Mouse (Mus musculus) kidney, postnatal 0 days (tissue): ENCODE measurements around the gene Lefty1. TPM values are rescaled to one million over a fixed set of nuclear protein-coding genes. Genes with fewer than 3 reads are reported as not detected.

Experiments used
- ATAC-seq: fragments of 200-750 bp; cut with Nextera tagmentation; replicated peaks from 2 replicates; pipeline ENCODE4 v1.8.0; 2017; ENCODE audit warnings: low read depth, moderate number of reproducible peaks, moderate TSS enrichment, moderate library complexity; ENCODE audit not compliant: low FRiP score
- DNase-seq: peaks from one replicate; pipeline ENCODE4 v3.0.0-alpha.2; 2016; ENCODE audit warnings: low spot score
- H3K27ac ChIP-seq: fragments of 300-500 bp; sonication (generic); 2 replicates; pipeline ENCODE4 v1.5.1; 2014; ENCODE audit warnings: mild to moderate bottlenecking
- H3K27me3 ChIP-seq: fragments of 300-500 bp; sonication (generic); 2 replicates; pipeline ENCODE4 v1.6.1; 2014; ENCODE audit warnings: low read length, mixed read lengths; ENCODE audit not compliant: insufficient read depth
- H3K36me3 ChIP-seq: fragments of 300-500 bp; sonication (generic); 2 replicates; pipeline ENCODE4 v1.6.1; 2014; ENCODE audit warnings: low read length, mixed read lengths; ENCODE audit not compliant: insufficient read depth
- H3K4me1 ChIP-seq: fragments of 300-500 bp; sonication (generic); replicated peaks from 2 replicates; pipeline ENCODE4 v1.6.1; 2014; ENCODE audit warnings: antibody characterized with exemption, low read length, mixed read lengths; ENCODE audit not compliant: insufficient read depth
- H3K4me2 ChIP-seq: fragments of 300-500 bp; sonication (generic); 2 replicates; pipeline ENCODE4 v1.6.1; 2014; ENCODE audit warnings: mild to moderate bottlenecking, low read length, moderate library complexity, mixed read lengths
- H3K4me3 ChIP-seq: fragments of 300-500 bp; sonication (generic); replicated peaks from 2 replicates; pipeline ENCODE4 v1.5.1; 2014; ENCODE audit warnings: low read depth, low read length
- H3K9ac ChIP-seq: fragments of 300-500 bp; sonication (generic); 2 replicates; pipeline ENCODE4 v1.6.1; 2014; ENCODE audit warnings: low read depth, low read length
- H3K9me3 ChIP-seq: fragments of 300-500 bp; sonication (generic); replicated peaks from 2 replicates; pipeline ENCODE4 v1.6.1; 2016; ENCODE audit warnings: low read length, inconsistent platforms, mixed read lengths
- CTCF ChIP-seq: IDR thresholded peaks from 2 replicates; pipeline ENCODE4 v1.5.1; 2016; ENCODE audit warnings: antibody characterized with exemption, low read depth, mild to moderate bottlenecking, moderate library complexity
- WGBS: fragments of 180-500 bp; shearing (Covaris S2); extraction: QIAGEN DNeasy Blood & Tissue Kit; methylation state at CpG from one replicate; pipeline ENCODE4 v1.1.7; 2014; 5-methylcytosine and 5-hydroxymethylcytosine counted together
- polyA plus RNA-seq: library from polyadenylated mRNA; unstranded; fragments of >200 nt; fragmentation: Nextera tagmentation; extraction: Ambion mirVana; gene quantifications from 2 replicates; pipeline ENCODE4 v1.2.1, GENCODE M21; 2015

Lefty1 gene
- polyA plus RNA-seq, 1 experiment from 2014 or later = 1.5 TPM

GRCm38 (mm10) chr1:180941726-180942125, 6.9 kb downstream of the Lefty1 start:
- Histone ChIP-seq H3K9ac (peak overlapping the region; percentile 84), H3K4me3 (peak overlapping the region; percentile 97), H3K4me1 (peaks cover 19% of the 10 kb centered on the region; the same call in 1 of the 2 replicates), H3K4me2 (peak overlapping the region; percentile 95), H3K9me3 (no peaks in the 10 kb centered on the region), H3K27ac (peak overlapping the region; percentile 84), H3K36me3 (no peaks in the 10 kb centered on the region), H3K27me3 (no peaks in the 10 kb centered on the region)
- WGBS = 6% methylated on average over 18 of the region's 18 CpGs
- ATAC-seq (peak; percentile 3; the same call in 1 of the 2 replicates), DNase-seq (no peak)
- TF ChIP-seq CTCF = no peak

GRCm38 (mm10) chr1:180942166-180943031, 7.6 kb downstream of the Lefty1 start, which contains the start of gene Tmem63a:
TSS of gene Tmem63a (plus strand) at chr1:180942344.
- peaks cover 19% of the 10 kb centered on the region; the same call in 1 of the 2 replicates for H3K4me1 ChIP-seq
- peak within 1 kb of the TSS; percentile 84 for H3K27ac ChIP-seq
- WGBS = under 1% methylated on average over 73 of the region's 73 CpGs
- no peaks in the 10 kb centered on the region for H3K36me3 ChIP-seq
- H3K4me3 ChIP-seq = peak within 1 kb of the TSS; percentile 97
- no peak for TF ChIP-seq CTCF
- ATAC-seq (peak; percentile 68), DNase-seq (peak; percentile 88)
- H3K9ac ChIP-seq = peak within 1 kb of the TSS; percentile 84
- no peaks in the 10 kb centered on the region for H3K9me3 ChIP-seq
- no peaks in the 10 kb centered on the region for H3K27me3 ChIP-seq
- peak within 1 kb of the TSS; percentile 95 for H3K4me2 ChIP-seq

GRCm38 (mm10) chr1:180943032-180943644, 8.3 kb downstream of the Lefty1 start:
- 64% methylated on average over 11 of the region's 11 CpGs for WGBS
- peaks cover 19% of the 10 kb centered on the region; the same call in 1 of the 2 replicates for H3K4me1 ChIP-seq

DNA sequence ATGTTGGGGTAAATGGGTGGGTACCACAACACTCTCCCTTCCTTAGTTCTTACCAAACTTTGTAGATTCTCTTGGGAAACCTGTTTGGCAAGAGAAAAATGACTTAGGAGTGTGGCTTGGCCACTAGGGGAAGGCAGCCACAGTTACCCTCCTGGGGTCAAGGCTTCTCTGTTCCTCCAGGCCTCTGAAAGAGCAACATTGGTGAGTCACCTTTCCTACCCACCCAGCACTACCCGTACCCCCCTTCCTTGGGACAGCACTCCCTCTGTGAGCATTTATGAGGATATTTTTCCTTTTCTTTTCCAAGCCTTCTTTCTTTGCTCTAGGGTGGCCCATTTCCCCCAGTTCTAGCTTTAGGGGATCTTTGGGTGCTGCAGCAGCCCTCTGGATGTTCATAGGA, 9.1 kb downstream of the Lefty1 start:
- H3K4me2 ChIP-seq = no peak overlapping the region
- H3K9ac ChIP-seq = no peak overlapping the region
- H3K4me3 ChIP-seq = no peak overlapping the region
- peak; percentile 33 for TF ChIP-seq CTCF
- no peak for ATAC-seq
- no peaks in the 10 kb centered on the region for H3K27me3 ChIP-seq
- DNase-seq = no peak
- 0 out of 2 replicates have a peak, but pooled peaks cover 5% of the 10 kb centered on the region for H3K36me3 ChIP-seq
- peaks cover 19% of the 10 kb centered on the region; the same call in 1 of the 2 replicates for H3K4me1 ChIP-seq
- WGBS = 63% methylated on average over 1 of the region's 1 CpGs
- no peaks in the 10 kb centered on the region for H3K9me3 ChIP-seq
- H3K27ac ChIP-seq = no peak overlapping the region

More at GRCm38 (mm10) chr1:180943032-180943644, 8.3 kb downstream of the Lefty1 start:
- no peak for TF ChIP-seq CTCF
- DNase-seq (no peak), ATAC-seq (no peak)
- Histone ChIP-seq H3K4me2 (peak overlapping the region; percentile 95), H3K9ac (peak overlapping the region; percentile 84), H3K9me3 (no peaks in the 10 kb centered on the region), H3K27me3 (no peaks in the 10 kb centered on the region), H3K4me3 (peak overlapping the region; percentile 97), H3K27ac (peak overlapping the region; percentile 84), H3K36me3 (no peaks in the 10 kb centered on the region)

GRCm38 (mm10) chr1:180944553-180944952, 9.7 kb downstream of the Lefty1 start:
- H3K36me3 ChIP-seq = peaks cover 11% of the 10 kb centered on the region; the same call in 1 of the 2 replicates
- DNase-seq = no peak
- no peak overlapping the region for H3K9ac ChIP-seq
- no peaks in the 10 kb centered on the region for H3K27me3 ChIP-seq
- ATAC-seq = no peak
- H3K9me3 ChIP-seq = no peaks in the 10 kb centered on the region
- no peak for TF ChIP-seq CTCF
- 81% methylated on average over 4 of the region's 4 CpGs for WGBS
- no peak overlapping the region for H3K4me2 ChIP-seq
- peak overlapping the region; percentile 5; the same call in 1 of the 2 replicates for H3K27ac ChIP-seq
- H3K4me1 ChIP-seq = peaks cover 19% of the 10 kb centered on the region; the same call in 1 of the 2 replicates
- no peak overlapping the region for H3K4me3 ChIP-seq
